In the genomic region with DNA sequence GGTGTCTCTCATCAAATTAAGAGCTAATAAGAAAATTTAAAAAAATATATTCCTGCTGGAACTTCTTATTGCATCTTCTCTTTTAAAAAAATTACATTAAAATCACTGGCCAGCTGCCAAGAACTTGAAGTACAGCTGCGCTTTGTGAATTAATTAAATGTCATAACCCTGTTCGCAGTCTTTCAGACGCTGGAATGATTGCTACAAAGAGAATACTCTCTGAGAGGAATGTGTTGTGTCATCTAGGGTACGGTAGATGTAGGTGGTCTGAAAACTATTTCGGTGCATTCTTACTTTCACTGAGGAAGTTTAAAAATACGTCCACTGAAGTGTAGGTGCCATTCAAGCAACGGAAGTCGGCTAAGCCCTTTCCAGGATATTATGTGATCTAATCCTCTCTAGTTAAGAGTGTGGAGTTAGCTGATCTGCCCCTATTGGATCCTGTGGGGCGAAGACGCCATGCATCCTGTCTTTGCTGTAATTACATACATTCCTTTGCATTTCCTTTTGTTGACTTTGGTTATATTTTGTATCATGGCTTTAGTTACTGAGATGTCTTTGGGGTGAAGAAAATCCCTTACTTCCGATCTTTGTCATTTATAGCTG, we compare ENCODE assay signal across 31 mouse cellular contexts. TPM values are rescaled to one million over a fixed set of nuclear protein-coding genes. Genes with fewer than 3 reads are reported as not detected.
A peak's percentile ranks its signal among the peaks of the same experiment; 100 is the strongest.
DNase-seq lines count a peak whose midpoint lies in the region; ATAC-seq and TF ChIP-seq lines count a peak whose summit lies in the region.
"Had no signal": no experiment of that assay in that cellular context is flagged by ENCODE, and none has a peak within 500 bp of the region (broad histone marks: within the 10 kb centered on the region; RNA-seq: fewer than 3 reads in every experiment).

No protein-coding gene starts in this region.

- H3K4me3 ChIP-seq in forebrain, embryonic 14.5 days (ENCODE audit: low read depth, low read length) = no peak overlapping the region
- no peak overlapping the region for H3K4me3 ChIP-seq in forebrain, embryonic 12.5 days (replicated peaks)
- H3K4me3 ChIP-seq in kidney, postnatal 0 days (replicated peaks; ENCODE audit: low read depth, low read length) = no peak overlapping the region
- no peak overlapping the region for H3K4me3 ChIP-seq in kidney, adult 2 months (ENCODE audit: insufficient read depth, low read depth, low read length)
- H3K4me3 ChIP-seq in midbrain, embryonic 14.5 days (replicated peaks; ENCODE audit: low read depth, low read length) = no peak overlapping the region
- no peak overlapping the region for H3K4me3 ChIP-seq in midbrain, embryonic 13.5 days (replicated peaks)
- H3K4me3 ChIP-seq in embryonic facial prominence, embryonic 14.5 days (ENCODE audit: low read depth, low read length) = no peak overlapping the region
- H3K4me3 ChIP-seq: forebrain, embryonic 10.5 days; hindbrain, embryonic 13.5 days; intestine, embryonic 15.5 days; liver, embryonic 15.5 days; megakaryocyte, embryonic 14.5 days; neural tube, embryonic 15.5 days; stomach, embryonic 15.5 days had no signal

- H3K36me3 ChIP-seq in forebrain, embryonic 14.5 days (ENCODE audit: control insufficient read depth, insufficient read depth, low read length) = no peaks in the 10 kb centered on the region
- no peaks in the 10 kb centered on the region for H3K36me3 ChIP-seq in forebrain, embryonic 12.5 days (replicated peaks)
- H3K36me3 ChIP-seq in kidney, postnatal 0 days (ENCODE audit: insufficient read depth, low read length) = no peaks in the 10 kb centered on the region
- H3K36me3 ChIP-seq in kidney, adult 2 months (ENCODE audit: control insufficient read depth, insufficient read depth, low read length) = no peaks in the 10 kb centered on the region
- H3K36me3 ChIP-seq in midbrain, embryonic 14.5 days (ENCODE audit: control insufficient read depth, insufficient read depth, low read length) = no peaks in the 10 kb centered on the region
- H3K36me3 ChIP-seq in midbrain, embryonic 13.5 days = no peaks in the 10 kb centered on the region
- no peaks in the 10 kb centered on the region for H3K36me3 ChIP-seq in embryonic facial prominence, embryonic 14.5 days (ENCODE audit: control insufficient read depth, insufficient read depth, low read length)
- H3K36me3 ChIP-seq: forebrain, embryonic 10.5 days; hindbrain, embryonic 13.5 days; intestine, embryonic 15.5 days; liver, embryonic 15.5 days; neural tube, embryonic 15.5 days; stomach, embryonic 15.5 days had no signal

- WGBS in forebrain, embryonic 14.5 days = 77% methylated on average over 11 of the region's 11 CpGs
- WGBS in forebrain, embryonic 12.5 days = 77% methylated on average over 11 of the region's 11 CpGs
- WGBS in kidney, postnatal 0 days = 44% methylated on average over 11 of the region's 11 CpGs
- 59% methylated on average over 11 of the region's 11 CpGs for WGBS in kidney, adult 2 months
- WGBS in midbrain, embryonic 14.5 days = 70% methylated on average over 11 of the region's 11 CpGs
- 76% methylated on average over 11 of the region's 11 CpGs for WGBS in midbrain, embryonic 13.5 days
- WGBS in embryonic facial prominence, embryonic 14.5 days = 44% methylated on average over 11 of the region's 11 CpGs

- H3K9me3 ChIP-seq in forebrain, embryonic 14.5 days (replicated peaks; ENCODE audit: control insufficient read depth, low read length) = no peaks in the 10 kb centered on the region
- H3K9me3 ChIP-seq in forebrain, embryonic 12.5 days = no peaks in the 10 kb centered on the region
- no peaks in the 10 kb centered on the region for H3K9me3 ChIP-seq in kidney, postnatal 0 days (replicated peaks; ENCODE audit: low read length)
- H3K9me3 ChIP-seq in midbrain, embryonic 14.5 days (ENCODE audit: control insufficient read depth, low read length) = no peaks in the 10 kb centered on the region
- H3K9me3 ChIP-seq in midbrain, embryonic 13.5 days = no peaks in the 10 kb centered on the region
- no peaks in the 10 kb centered on the region for H3K9me3 ChIP-seq in embryonic facial prominence, embryonic 14.5 days (ENCODE audit: control insufficient read depth, low read length)
- H3K9me3 ChIP-seq: forebrain, embryonic 10.5 days; hindbrain, embryonic 13.5 days; intestine, embryonic 15.5 days; liver, embryonic 15.5 days; neural tube, embryonic 15.5 days; stomach, embryonic 15.5 days had no signal

- DNase-seq in forebrain, embryonic 14.5 days (ENCODE audit: low spot score) = peak; percentile 40
- DNase-seq in kidney, postnatal 0 days (ENCODE audit: low spot score) = peak; percentile 57
- DNase-seq in kidney, adult 2 months = no peak
- peak; percentile 45 for DNase-seq in midbrain, embryonic 14.5 days
- DNase-seq in embryonic facial prominence, embryonic 14.5 days (ENCODE audit: low spot score) = peak; percentile 70
- DNase-seq in spleen, postnatal 10 days (ENCODE audit: low spot score in 2 of 2) = no peak
- DNase-seq: adrenal gland, postnatal 25 days; cerebellum, adult 11 months; cerebellum, postnatal 10 days; heart, postnatal 10 days; layer of hippocampus, adult 9-11 months; liver; lung, postnatal 36 days; right cerebral cortex, adult 18-20 months; right cerebral cortex, postnatal 4 days; thymus, adult 2 months; thymus, postnatal 4 days had no signal

- H3K27me3 ChIP-seq in forebrain, embryonic 14.5 days (replicated peaks; ENCODE audit: control insufficient read depth, insufficient read depth, low read length) = no peaks in the 10 kb centered on the region
- H3K27me3 ChIP-seq in forebrain, embryonic 12.5 days = no peaks in the 10 kb centered on the region
- H3K27me3 ChIP-seq in kidney, postnatal 0 days (ENCODE audit: insufficient read depth, low read length) = no peaks in the 10 kb centered on the region
- H3K27me3 ChIP-seq in kidney, adult 2 months (replicated peaks; ENCODE audit: control insufficient read depth, insufficient read depth, low read length) = no peaks in the 10 kb centered on the region
- H3K27me3 ChIP-seq in midbrain, embryonic 14.5 days (ENCODE audit: control insufficient read depth, insufficient read depth, low read length) = no peaks in the 10 kb centered on the region
- H3K27me3 ChIP-seq in midbrain, embryonic 13.5 days = no peaks in the 10 kb centered on the region
- H3K27me3 ChIP-seq in embryonic facial prominence, embryonic 14.5 days (replicated peaks; ENCODE audit: control insufficient read depth, insufficient read depth, low read length) = no peaks in the 10 kb centered on the region
- H3K27me3 ChIP-seq: hindbrain, embryonic 13.5 days; intestine, embryonic 15.5 days; liver, embryonic 15.5 days; megakaryocyte, embryonic 14.5 days; neural tube, embryonic 15.5 days; stomach, embryonic 15.5 days had no signal

- H3K4me2 ChIP-seq in forebrain, embryonic 14.5 days (ENCODE audit: low read length) = no peak overlapping the region
- no peak overlapping the region for H3K4me2 ChIP-seq in forebrain, embryonic 12.5 days
- no peak overlapping the region for H3K4me2 ChIP-seq in kidney, postnatal 0 days (ENCODE audit: low read length)
- no peak overlapping the region for H3K4me2 ChIP-seq in midbrain, embryonic 14.5 days (ENCODE audit: low read length)
- no peak overlapping the region for H3K4me2 ChIP-seq in midbrain, embryonic 13.5 days (replicated peaks)
- H3K4me2 ChIP-seq in embryonic facial prominence, embryonic 14.5 days (ENCODE audit: low read depth, low read length) = no peak overlapping the region
- H3K4me2 ChIP-seq: heart, embryonic 11.5 days; hindbrain, embryonic 13.5 days; intestine, embryonic 15.5 days; liver, embryonic 15.5 days; neural tube, embryonic 15.5 days; stomach, embryonic 15.5 days had no signal

- H3K27ac ChIP-seq in forebrain, embryonic 14.5 days (ENCODE audit: low read depth, low read length) = no peak overlapping the region
- no peak overlapping the region for H3K27ac ChIP-seq in forebrain, embryonic 12.5 days
- H3K27ac ChIP-seq in kidney, postnatal 0 days = no peak overlapping the region
- H3K27ac ChIP-seq in kidney, adult 2 months (ENCODE audit: insufficient read depth, low read depth, low read length) = no peak overlapping the region
- H3K27ac ChIP-seq in midbrain, embryonic 14.5 days (replicated peaks; ENCODE audit: low read depth, low read length) = no peak overlapping the region
- H3K27ac ChIP-seq in midbrain, embryonic 13.5 days = no peak overlapping the region
- no peak overlapping the region for H3K27ac ChIP-seq in embryonic facial prominence, embryonic 14.5 days (replicated peaks; ENCODE audit: low read depth, low read length)
- H3K27ac ChIP-seq: forebrain, embryonic 10.5 days; hindbrain, embryonic 13.5 days; intestine, embryonic 15.5 days; liver, embryonic 15.5 days; neural tube, embryonic 15.5 days; stomach, embryonic 15.5 days had no signal

- H3K9ac ChIP-seq in forebrain, embryonic 14.5 days (ENCODE audit: low read length) = no peak overlapping the region
- no peak overlapping the region for H3K9ac ChIP-seq in forebrain, embryonic 12.5 days
- no peak overlapping the region for H3K9ac ChIP-seq in kidney, postnatal 0 days (ENCODE audit: low read depth, low read length)
- no peak overlapping the region for H3K9ac ChIP-seq in midbrain, embryonic 14.5 days (replicated peaks; ENCODE audit: low read length)
- no peak overlapping the region for H3K9ac ChIP-seq in midbrain, embryonic 13.5 days (replicated peaks)
- no peak overlapping the region for H3K9ac ChIP-seq in embryonic facial prominence, embryonic 14.5 days (ENCODE audit: low read depth, low read length)
- H3K9ac ChIP-seq: hindbrain, embryonic 13.5 days; intestine, embryonic 15.5 days; liver, embryonic 15.5 days; neural tube, embryonic 15.5 days; stomach, embryonic 15.5 days had no signal

- TF ChIP-seq CTCF in kidney, postnatal 0 days (IDR thresholded peaks at IDR 0.05; ENCODE audit: low read depth) = no peak
- no peak for TF ChIP-seq CTCF in kidney, adult 2 months (conservative IDR thresholded peaks at IDR 0.05; ENCODE audit: insufficient read depth, insufficient read length, low read depth, low read length)

- TF ChIP-seq POLR2A in kidney, adult 2 months (IDR thresholded peaks at IDR 0.05; ENCODE audit: low read depth, low read length) = no peak

- ATAC-seq in forebrain, embryonic 14.5 days = no peak
- no peak for ATAC-seq in forebrain, embryonic 12.5 days (ENCODE audit: low FRiP score)
- no peak for ATAC-seq in kidney, postnatal 0 days (replicated peaks; ENCODE audit: low FRiP score, low read depth)
- no peak; the same call in 1 of the 2 replicates for ATAC-seq in midbrain, embryonic 14.5 days (ENCODE audit: low FRiP score, low TSS enrichment)
- no peak for ATAC-seq in midbrain, embryonic 13.5 days
- peak; percentile 84 for ATAC-seq in embryonic facial prominence, embryonic 14.5 days (ENCODE audit: low read depth)
- ATAC-seq: intestine, embryonic 15.5 days; midbrain, embryonic 16.5 days had no signal

- H3K4me1 ChIP-seq in forebrain, embryonic 14.5 days (ENCODE audit: control insufficient read depth, insufficient read depth, low read length) = no peaks in the 10 kb centered on the region
- no peaks in the 10 kb centered on the region for H3K4me1 ChIP-seq in forebrain, embryonic 12.5 days
- H3K4me1 ChIP-seq in kidney, postnatal 0 days (replicated peaks; ENCODE audit: insufficient read depth, low read length) = 0 out of 2 replicates have a peak, but pooled peaks cover 4% of the 10 kb centered on the region
- H3K4me1 ChIP-seq in kidney, adult 2 months (ENCODE audit: control insufficient read depth, insufficient read depth, low read length) = no peaks in the 10 kb centered on the region
- H3K4me1 ChIP-seq in midbrain, embryonic 14.5 days (ENCODE audit: control insufficient read depth, insufficient read depth, low read length) = no peaks in the 10 kb centered on the region
- no peaks in the 10 kb centered on the region for H3K4me1 ChIP-seq in midbrain, embryonic 13.5 days (replicated peaks)
- no peaks in the 10 kb centered on the region for H3K4me1 ChIP-seq in embryonic facial prominence, embryonic 14.5 days (ENCODE audit: control insufficient read depth, insufficient read depth, low read length)
- H3K4me1 ChIP-seq: forebrain, embryonic 10.5 days; hindbrain, embryonic 13.5 days; intestine, embryonic 15.5 days; liver, embryonic 15.5 days; megakaryocyte, embryonic 14.5 days; neural tube, embryonic 15.5 days; stomach, embryonic 15.5 days had no signal

RNA-seq across cellular contexts. Expression of a gene that starts 9.0 kb away (rescaled TPM):
- not detected in 2 replicates for polyA plus RNA-seq in forebrain, embryonic 14.5 days (2014; fragmentation: Nextera tagmentation; extraction: Ambion mirVana)
- not detected in 2 replicates for polyA plus RNA-seq in forebrain, embryonic 12.5 days (2016; fragmentation: Nextera tagmentation; extraction: Ambion mirVana)
- not detected in 2 replicates for polyA plus RNA-seq in kidney, postnatal 0 days (2015; fragmentation: Nextera tagmentation; extraction: Ambion mirVana)
- not detected in 2 replicates for polyA plus RNA-seq in kidney, adult 2 months (2012; rRNA removed)
- not detected in 2 replicates for polyA plus RNA-seq in midbrain, embryonic 14.5 days (2014; fragmentation: Nextera tagmentation; extraction: Ambion mirVana)
- polyA plus RNA-seq in midbrain, embryonic 13.5 days (2015; fragmentation: Nextera tagmentation; extraction: Ambion mirVana) = not detected in 2 replicates
- polyA plus RNA-seq in embryonic facial prominence, embryonic 14.5 days (2014; fragmentation: Nextera tagmentation; extraction: Ambion mirVana) = not detected in 2 replicates
- polyA plus RNA-seq: forebrain, embryonic 10.5 days; frontal cortex, adult 2 months; gonadal fat pad, adult 2 months; heart, embryonic 11.5 days; hindbrain, embryonic 13.5 days; intestine, embryonic 15.5 days; kidney, embryonic 14.5 days; liver, embryonic 15.5 days; neural tube, embryonic 15.5 days; stomach, embryonic 15.5 days; thymus, adult 2 months had no signal

RNA-seq across cellular contexts. Expression of a gene that starts 51.7 kb away (rescaled TPM):
- polyA plus RNA-seq in forebrain, embryonic 14.5 days (2014; fragmentation: Nextera tagmentation; extraction: Ambion mirVana) = 11.4 and 11.7 TPM in 2 replicates
- polyA plus RNA-seq in forebrain, embryonic 12.5 days (2016; fragmentation: Nextera tagmentation; extraction: Ambion mirVana) = 4.1 and 5.5 TPM in 2 replicates
- 377 and 382 TPM in 2 replicates for polyA plus RNA-seq in kidney, postnatal 0 days (2015; fragmentation: Nextera tagmentation; extraction: Ambion mirVana)
- 63.5 and 64.7 TPM in 2 replicates for polyA plus RNA-seq in kidney, adult 2 months (2012; rRNA removed)
- 4.8 and 6.6 TPM in 2 replicates for polyA plus RNA-seq in midbrain, embryonic 14.5 days (2014; fragmentation: Nextera tagmentation; extraction: Ambion mirVana)
- 3.0 and 4.6 TPM in 2 replicates for polyA plus RNA-seq in midbrain, embryonic 13.5 days (2015; fragmentation: Nextera tagmentation; extraction: Ambion mirVana)
- 82.8 and 83.5 TPM in 2 replicates for polyA plus RNA-seq in embryonic facial prominence, embryonic 14.5 days (2014; fragmentation: Nextera tagmentation; extraction: Ambion mirVana)

Comparison
In these comparisons a context has a peak if more than half of its experiments do, and no peak if none do; other contexts are left out.
1. DNase-seq: peak in forebrain, embryonic 14.5 days (single experiment), kidney, postnatal 0 days (single experiment), midbrain, embryonic 14.5 days (single experiment) and embryonic facial prominence, embryonic 14.5 days (single experiment); none in kidney, adult 2 months (single experiment) and spleen, postnatal 10 days (0 of 2).